In genomic region chr17:27480143-27481103, GRCm38 (mm10) we compare ENCODE assay signal across 7 mouse cellular contexts. TPM values are rescaled to one million over a fixed set of nuclear protein-coding genes. Genes with fewer than 3 reads are reported as not detected.
DNase-seq lines count a peak whose midpoint lies in the region; ATAC-seq lines count a peak whose summit lies in the region.

No protein-coding gene starts in this region.

- peaks cover 43% of the 10 kb centered on the region for H3K4me1 ChIP-seq in embryonic facial prominence, embryonic 10.5 days
- no peaks in the 10 kb centered on the region; the same call in 1 of the 2 replicates for H3K4me1 ChIP-seq in intestine, embryonic 15.5 days (replicated peaks)

- no peak overlapping the region for H3K4me3 ChIP-seq in embryonic facial prominence, embryonic 10.5 days
- H3K4me3 ChIP-seq in intestine, embryonic 15.5 days (replicated peaks): no peak overlapping the region

- 0 out of 2 replicates have a peak, but pooled peaks cover 4% of the 10 kb centered on the region for H3K27me3 ChIP-seq in embryonic facial prominence, embryonic 10.5 days (replicated peaks; ENCODE audit: low read depth, poor library complexity, severe bottlenecking)
- no peaks in the 10 kb centered on the region for H3K27me3 ChIP-seq in intestine, embryonic 15.5 days (replicated peaks)

- peak overlapping the region; percentile 46 for H3K4me2 ChIP-seq in intestine, embryonic 15.5 days (replicated peaks)

- no peak overlapping the region for H3K9ac ChIP-seq in intestine, embryonic 15.5 days

- H3K9me3 ChIP-seq in embryonic facial prominence, embryonic 10.5 days: no peaks in the 10 kb centered on the region
- H3K9me3 ChIP-seq in intestine, embryonic 15.5 days: no peaks in the 10 kb centered on the region

- ATAC-seq in intestine, embryonic 15.5 days: peak; percentile 65

- H3K36me3 ChIP-seq in embryonic facial prominence, embryonic 10.5 days (replicated peaks): no peaks in the 10 kb centered on the region
- H3K36me3 ChIP-seq in intestine, embryonic 15.5 days: no peaks in the 10 kb centered on the region

- WGBS in embryonic facial prominence, embryonic 10.5 days: 56% methylated on average over 29 of the region's 29 CpGs
- 39% methylated on average over 29 of the region's 29 CpGs for WGBS in intestine, embryonic 15.5 days

- DNase-seq in embryonic facial prominence, embryonic 10.5 days (ENCODE audit: low spot score): no peak
- DNase-seq in heart, adult 11 months: peak; percentile 95
- DNase-seq in lung, postnatal 25 days (ENCODE audit: low spot score): peak; percentile 10
- DNase-seq in right cerebral cortex, postnatal 25 days: peak; percentile 20
- DNase-seq in layer of hippocampus, postnatal 36 days: no peak
- DNase-seq in kidney, adult 11 months: no peak

- peak overlapping the region; percentile 66 for H3K27ac ChIP-seq in embryonic facial prominence, embryonic 10.5 days (replicated peaks)
- no peak overlapping the region for H3K27ac ChIP-seq in intestine, embryonic 15.5 days

RNA-seq across cellular contexts. Expression of gene Grm4, which starts 40.8 kb away (rescaled TPM):
- 0.96 and 1.3 TPM in 2 replicates for polyA plus RNA-seq in embryonic facial prominence, embryonic 10.5 days (2016; fragmentation: Nextera tagmentation; extraction: Ambion mirVana)
- polyA plus RNA-seq in intestine, embryonic 15.5 days (2015; fragmentation: Nextera tagmentation; extraction: Ambion mirVana): 0.28 and 0.29 TPM in 2 replicates
- total RNA-seq in layer of hippocampus, postnatal 36 days (2021): 1 to 10 TPM; 8.9 to 9.6 TPM

Comparison
In these comparisons a context has a peak if more than half of its experiments do, and no peak if none do; other contexts are left out.
1. DNase-seq: peak in heart, adult 11 months (single experiment), lung, postnatal 25 days (single experiment) and right cerebral cortex, postnatal 25 days (single experiment); none in embryonic facial prominence, embryonic 10.5 days (single experiment), layer of hippocampus, postnatal 36 days (0 of 2) and kidney, adult 11 months (single experiment).